Mouse (Mus musculus): ENCODE measurements around the gene Abhd8. TPM values are rescaled to one million over a fixed set of nuclear protein-coding genes. Genes with fewer than 3 reads are reported as not detected.

Gene Abhd8
- polyA plus RNA-seq, 1 experiment from 2014 or later, result 108 TPM

DNA sequence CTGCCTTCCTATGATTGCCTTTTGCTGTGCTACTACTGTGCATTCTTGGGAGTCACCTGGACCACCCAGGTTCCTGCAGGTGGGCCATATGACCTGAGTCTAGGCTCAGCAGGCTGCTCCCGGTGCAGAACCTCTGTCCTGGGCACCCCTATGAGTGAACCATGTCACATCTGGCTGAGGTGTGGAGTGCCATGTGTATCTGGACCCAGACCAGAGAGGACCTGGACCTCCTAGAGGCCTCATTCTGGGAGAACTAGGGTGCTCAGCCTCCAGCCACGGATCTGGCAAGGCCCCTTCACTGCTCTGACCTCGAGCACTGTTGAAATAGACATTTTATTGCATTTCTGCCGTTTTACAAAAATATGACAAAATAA is 12.2 kb upstream of the Abhd8 start:
- 32% methylated on average over 4 of the region's 4 CpGs for WGBS
- ATAC-seq (ENCODE audit: low FRiP score), result peak; percentile 21; the same call in 1 of the 2 replicates
- Histone ChIP-seq H3K9ac (peak overlapping the region; percentile 74; the same call in 1 of the 2 replicates), H3K4me1 (peaks cover 19% of the 10 kb centered on the region), H3K4me3 (peak overlapping the region; percentile 54), H3K9me3 (replicated peaks) (no peaks in the 10 kb centered on the region), H3K27me3 (peaks cover 7% of the 10 kb centered on the region; the same call in 1 of the 2 replicates), H3K27ac (peak overlapping the region; percentile 90), H3K36me3 (peaks cover 71% of the 10 kb centered on the region), H3K4me2 (replicated peaks) (peak overlapping the region; percentile 77)

- no peak overlapping the region for H3K4me2 ChIP-seq (replicated peaks)
- H3K36me3 ChIP-seq, result peaks cover 64% of the 10 kb centered on the region
- ATAC-seq (ENCODE audit: low FRiP score), result 0 out of 2 replicates have a peak, but pooled peaks have one; percentile 5
- H3K4me1 ChIP-seq, result peaks cover 24% of the 10 kb centered on the region
- no peaks in the 10 kb centered on the region for H3K9me3 ChIP-seq (replicated peaks)
- H3K9ac ChIP-seq, result no peak overlapping the region
- peaks cover 7% of the 10 kb centered on the region; the same call in 1 of the 2 replicates for H3K27me3 ChIP-seq
- peak overlapping the region; percentile 90 for H3K27ac ChIP-seq
- 87% methylated on average over 25 of the region's 25 CpGs for WGBS
- no peak overlapping the region for H3K4me3 ChIP-seq
These were observed 11.6 kb upstream of the Abhd8 start for GRCm38 (mm10) chr8:71474785-71475701.

DNA sequence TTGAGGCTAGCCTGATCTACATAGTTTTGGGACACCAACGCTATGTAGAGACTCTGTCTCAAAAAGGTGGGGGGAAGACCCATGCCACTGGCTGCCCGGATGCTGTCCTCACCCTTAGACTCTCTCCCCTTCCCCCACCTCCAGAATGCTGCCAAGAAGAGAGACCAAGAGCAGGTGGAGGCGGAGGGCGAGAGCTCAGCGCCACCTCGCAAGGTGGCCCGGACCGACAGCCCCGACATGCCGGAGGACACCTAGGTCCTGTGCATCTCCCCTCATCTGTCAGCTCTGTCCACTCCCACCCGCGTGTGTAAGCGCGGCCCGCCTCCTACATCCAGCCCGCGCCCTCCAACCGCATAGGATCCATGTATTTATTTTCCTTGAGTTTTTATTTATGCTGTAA is 10.9 kb upstream of the Abhd8 start:
- peaks cover 7% of the 10 kb centered on the region; the same call in 1 of the 2 replicates for H3K27me3 ChIP-seq
- no peaks in the 10 kb centered on the region for H3K9me3 ChIP-seq (replicated peaks)
- H3K27ac ChIP-seq, result no peak overlapping the region
- peaks cover 57% of the 10 kb centered on the region for H3K36me3 ChIP-seq
- H3K4me3 ChIP-seq, result no peak overlapping the region
- WGBS, result 95% methylated on average over 18 of the region's 18 CpGs
- no peak overlapping the region for H3K4me2 ChIP-seq (replicated peaks)
- H3K4me1 ChIP-seq, result peaks cover 29% of the 10 kb centered on the region
- ATAC-seq (ENCODE audit: low FRiP score), result no peak
- H3K9ac ChIP-seq, result no peak overlapping the region

DNA sequence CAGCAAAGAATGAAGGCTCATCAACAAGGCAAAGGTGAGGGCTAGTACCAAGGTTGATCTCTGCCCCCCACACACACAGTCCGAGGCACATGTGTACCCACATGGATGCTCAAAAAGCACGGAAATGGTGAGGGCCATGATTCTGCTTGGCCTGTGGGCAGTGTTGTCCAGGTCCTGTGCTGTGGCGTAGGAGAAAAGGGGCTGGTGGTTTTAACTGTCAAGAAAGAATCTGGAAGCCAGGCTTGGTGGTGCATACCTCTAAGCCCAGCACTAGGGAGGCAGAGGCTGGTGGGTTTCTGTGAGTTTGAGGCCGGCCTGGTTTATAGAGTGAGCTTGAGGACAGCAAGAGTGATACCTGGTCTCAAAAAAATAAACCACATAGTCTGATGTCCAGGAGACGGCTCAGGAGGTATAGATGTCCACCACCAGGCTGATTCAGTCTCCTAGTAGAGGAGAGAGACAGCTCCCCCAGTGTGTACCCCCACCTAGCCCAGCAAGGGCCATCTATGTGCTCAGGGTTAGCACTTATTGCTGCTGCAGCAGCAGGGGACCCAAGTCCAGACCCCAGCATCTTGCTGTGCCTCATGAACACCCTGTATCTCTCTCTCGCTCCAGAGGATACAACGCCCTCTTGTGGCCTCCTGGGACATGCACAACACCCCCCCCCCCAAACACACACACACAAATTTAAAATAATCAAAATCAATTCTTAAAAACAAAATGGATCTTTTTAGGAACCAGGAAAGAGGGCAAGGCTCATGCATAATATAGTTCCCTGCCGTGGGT is 9.3 kb upstream of the Abhd8 start:
- H3K36me3 ChIP-seq, result peaks cover 45% of the 10 kb centered on the region
- H3K27me3 ChIP-seq, result no peaks in the 10 kb centered on the region
- no peak for ATAC-seq (ENCODE audit: low FRiP score)
- H3K4me2 ChIP-seq (replicated peaks), result no peak overlapping the region
- H3K4me1 ChIP-seq, result peaks cover 29% of the 10 kb centered on the region
- no peak overlapping the region for H3K4me3 ChIP-seq
- no peak overlapping the region for H3K27ac ChIP-seq
- 87% methylated on average over 8 of the region's 8 CpGs for WGBS
- no peaks in the 10 kb centered on the region for H3K9me3 ChIP-seq (replicated peaks)
- H3K9ac ChIP-seq, result no peak overlapping the region

DNA sequence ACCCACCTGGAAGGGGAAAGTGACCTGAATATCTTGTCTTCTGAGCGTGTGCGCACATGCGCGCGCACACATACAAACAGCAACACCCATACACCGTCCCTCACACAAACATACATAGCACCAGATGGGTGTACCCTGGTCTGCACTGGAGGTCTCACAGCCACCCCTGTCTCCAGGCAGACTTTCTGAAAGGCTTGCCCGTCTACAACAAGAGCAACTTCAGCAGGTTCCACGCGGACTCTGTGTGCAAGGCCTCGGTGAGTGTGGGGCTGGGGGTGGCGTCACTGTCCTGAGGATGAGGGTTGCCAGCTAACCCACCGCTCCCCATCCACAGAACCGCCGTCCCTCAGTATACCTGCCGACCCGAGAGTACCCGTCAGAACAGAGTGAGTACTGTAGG is 8.4 kb upstream of the Abhd8 start:
- no peaks in the 10 kb centered on the region for H3K9me3 ChIP-seq (replicated peaks)
- H3K9ac ChIP-seq, result no peak overlapping the region
- H3K27ac ChIP-seq, result no peak overlapping the region
- H3K4me1 ChIP-seq, result peaks cover 22% of the 10 kb centered on the region
- H3K4me2 ChIP-seq (replicated peaks), result no peak overlapping the region
- H3K4me3 ChIP-seq, result no peak overlapping the region
- peaks cover 45% of the 10 kb centered on the region for H3K36me3 ChIP-seq
- no peak for ATAC-seq (ENCODE audit: low FRiP score)
- 93% methylated on average over 17 of the region's 17 CpGs for WGBS
- no peaks in the 10 kb centered on the region for H3K27me3 ChIP-seq

DNA sequence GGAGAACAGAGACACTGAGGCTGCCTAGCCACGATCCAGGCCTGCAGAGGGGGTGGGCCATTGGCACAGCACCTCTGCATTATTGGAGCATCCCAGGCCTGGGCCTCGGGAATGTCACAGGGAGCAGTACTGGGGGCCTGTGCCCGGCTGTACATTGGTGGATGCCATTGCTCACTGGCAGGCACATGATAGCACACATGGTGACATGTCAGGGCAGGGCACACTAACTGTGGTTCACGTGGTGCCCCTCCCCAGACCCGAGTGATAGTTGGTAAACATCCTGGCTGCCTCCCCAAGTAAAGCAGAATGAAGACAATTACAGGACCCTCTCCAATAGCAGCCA is 7.4 kb upstream of the Abhd8 start:
- WGBS, result 86% methylated on average over 5 of the region's 5 CpGs
- ATAC-seq (ENCODE audit: low FRiP score), result no peak
- no peak overlapping the region for H3K9ac ChIP-seq
- H3K36me3 ChIP-seq, result peaks cover 45% of the 10 kb centered on the region
- H3K4me2 ChIP-seq (replicated peaks), result no peak overlapping the region
- H3K4me1 ChIP-seq, result peaks cover 20% of the 10 kb centered on the region
- H3K27ac ChIP-seq, result no peak overlapping the region
- no peak overlapping the region for H3K4me3 ChIP-seq
- H3K9me3 ChIP-seq (replicated peaks), result no peaks in the 10 kb centered on the region
- H3K27me3 ChIP-seq, result no peaks in the 10 kb centered on the region

- Histone ChIP-seq H3K36me3 (peaks cover 44% of the 10 kb centered on the region), H3K4me1 (peaks cover 21% of the 10 kb centered on the region), H3K4me2 (replicated peaks) (peak overlapping the region; percentile 90), H3K9me3 (replicated peaks) (no peaks in the 10 kb centered on the region), H3K27ac (peak overlapping the region; percentile 87; the same call in 1 of the 2 replicates), H3K4me3 (peak overlapping the region; percentile 90), H3K9ac (peak overlapping the region; percentile 84), H3K27me3 (no peaks in the 10 kb centered on the region)
- WGBS, result 84% methylated on average over 3 of the region's 3 CpGs
- ATAC-seq (ENCODE audit: low FRiP score), result no peak
These were observed 6.9 kb upstream of the Abhd8 start for GRCm38 (mm10) chr8:71470146-71470912.

DNA sequence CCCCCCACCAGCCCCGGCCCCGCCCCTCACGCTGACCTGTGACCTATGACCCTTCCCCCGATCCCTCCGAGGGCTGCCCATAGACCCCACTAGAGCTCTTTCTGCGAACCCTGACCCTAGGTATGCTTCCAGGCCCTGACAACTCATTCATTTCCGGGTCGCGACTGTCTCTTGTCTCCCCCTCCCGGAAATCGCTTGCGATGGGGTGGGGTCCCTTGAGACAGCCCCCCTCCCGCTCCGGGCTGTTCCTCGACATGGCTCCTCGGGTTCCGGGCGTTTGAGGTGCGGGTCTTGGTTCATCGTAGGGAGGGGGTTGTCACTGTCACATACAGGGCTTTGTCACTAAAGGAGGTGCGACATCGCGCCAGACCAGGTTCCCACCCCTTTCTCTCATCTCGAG is 6.0 kb upstream of the Abhd8 start:
- peaks cover 34% of the 10 kb centered on the region for H3K36me3 ChIP-seq
- peak overlapping the region; percentile 87 for H3K27ac ChIP-seq
- H3K4me1 ChIP-seq, result peaks cover 24% of the 10 kb centered on the region
- H3K27me3 ChIP-seq, result no peaks in the 10 kb centered on the region
- H3K9ac ChIP-seq, result peak overlapping the region; percentile 84
- H3K4me2 ChIP-seq (replicated peaks), result peak overlapping the region; percentile 90
- peak; percentile 42 for ATAC-seq (ENCODE audit: low FRiP score)
- H3K9me3 ChIP-seq (replicated peaks), result no peaks in the 10 kb centered on the region
- 1% methylated on average over 24 of the region's 24 CpGs for WGBS
- peak overlapping the region; percentile 90 for H3K4me3 ChIP-seq

DNA sequence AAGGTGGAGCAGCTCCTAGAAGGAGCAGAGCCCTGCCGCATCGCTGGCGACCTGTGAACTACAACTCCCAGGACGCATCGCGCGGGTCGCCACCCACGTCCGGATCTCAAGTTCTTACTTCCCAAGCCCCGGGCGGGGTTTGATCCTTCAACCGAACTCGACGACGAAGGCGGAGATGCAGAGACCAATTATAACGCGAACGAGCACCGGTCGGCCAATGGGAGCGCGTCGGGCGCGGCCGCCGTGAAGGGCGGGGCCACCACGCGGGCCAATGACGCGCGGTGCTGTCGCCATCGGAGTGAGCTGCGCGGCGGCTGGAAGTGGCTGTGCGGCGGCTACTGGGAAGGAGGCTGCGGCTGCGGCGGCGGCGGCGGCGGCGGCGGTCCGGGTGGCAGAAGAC is 5.5 kb upstream of the Abhd8 start, which contains the start of gene Dda1:
TSS of gene Dda1 (plus strand) at position 284 of the 400 bp plus-strand sequence.
- Histone ChIP-seq H3K27me3 (no peaks in the 10 kb centered on the region), H3K4me3 (peak within 1 kb of the TSS; percentile 90), H3K9ac (peak within 1 kb of the TSS; percentile 84), H3K4me2 (replicated peaks) (peak within 1 kb of the TSS; percentile 90), H3K27ac (peak within 1 kb of the TSS; percentile 87), H3K4me1 (peaks cover 28% of the 10 kb centered on the region), H3K9me3 (replicated peaks) (no peaks in the 10 kb centered on the region), H3K36me3 (peaks cover 29% of the 10 kb centered on the region)
- peak; percentile 88 for ATAC-seq (ENCODE audit: low FRiP score)
- under 1% methylated on average over 50 of the region's 52 CpGs for WGBS

GRCm38 (mm10) chr8:71468001-71468400 is 4.5 kb upstream of the Abhd8 start:
- no peak overlapping the region for H3K4me2 ChIP-seq (replicated peaks)
- H3K9me3 ChIP-seq (replicated peaks), result no peaks in the 10 kb centered on the region
- no peak overlapping the region for H3K27ac ChIP-seq
- H3K4me3 ChIP-seq, result no peak overlapping the region
- H3K27me3 ChIP-seq, result no peaks in the 10 kb centered on the region
- no peak for ATAC-seq (ENCODE audit: low FRiP score)
- 88% methylated on average over 1 of the region's 1 CpGs for WGBS
- H3K36me3 ChIP-seq, result peaks cover 20% of the 10 kb centered on the region
- H3K4me1 ChIP-seq, result peaks cover 32% of the 10 kb centered on the region
- no peak overlapping the region for H3K9ac ChIP-seq

DNA sequence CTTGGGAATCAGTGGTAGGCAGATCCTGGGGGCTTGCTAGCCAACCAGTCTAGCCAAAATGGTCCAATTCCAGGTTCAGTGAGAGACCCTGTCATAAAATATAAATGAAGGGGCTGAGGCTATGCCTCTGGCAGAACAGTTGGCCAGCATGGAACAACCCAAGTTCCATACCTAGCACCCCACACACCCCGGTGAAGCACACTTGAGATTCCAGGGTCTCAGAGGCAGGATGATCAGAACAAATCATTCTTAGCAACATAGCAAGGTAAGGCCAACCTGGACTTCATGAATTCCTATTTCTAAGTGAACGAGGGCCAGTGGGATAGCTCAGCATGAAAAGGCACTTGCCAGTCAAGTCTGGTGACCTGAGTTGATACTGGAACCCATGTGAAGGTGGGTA is 3.7 kb upstream of the Abhd8 start:
- Histone ChIP-seq H3K36me3 (peaks cover 12% of the 10 kb centered on the region), H3K9me3 (replicated peaks) (no peaks in the 10 kb centered on the region), H3K4me2 (replicated peaks) (no peak overlapping the region), H3K27ac (no peak overlapping the region), H3K27me3 (no peaks in the 10 kb centered on the region), H3K4me3 (no peak overlapping the region), H3K9ac (no peak overlapping the region), H3K4me1 (peaks cover 39% of the 10 kb centered on the region)
- no peak for ATAC-seq (ENCODE audit: low FRiP score)
- WGBS, result 91% methylated on average over 2 of the region's 2 CpGs

DNA sequence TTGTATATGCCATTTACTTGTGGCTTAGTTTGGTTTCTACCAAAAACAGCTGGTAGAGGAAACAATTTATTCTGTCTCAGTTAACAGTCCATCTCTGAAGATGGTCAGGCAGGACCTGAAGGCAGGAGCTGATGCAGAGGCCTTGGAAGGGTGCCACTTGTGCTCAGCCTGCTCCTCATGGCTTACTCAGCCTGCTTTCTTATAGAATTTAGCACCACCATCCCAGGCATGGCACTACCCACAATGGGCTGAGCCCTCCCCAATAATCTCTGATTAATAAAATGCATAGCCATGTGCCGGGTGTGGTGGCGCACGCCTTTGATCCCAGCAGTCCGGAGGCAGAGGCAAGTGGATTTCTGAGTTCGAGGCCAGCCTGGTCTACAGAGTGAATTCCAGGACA is 2.7 kb upstream of the Abhd8 start:
- H3K27ac ChIP-seq, result no peak overlapping the region
- ATAC-seq (ENCODE audit: low FRiP score), result no peak
- H3K4me3 ChIP-seq, result no peak overlapping the region
- H3K4me2 ChIP-seq (replicated peaks), result no peak overlapping the region
- H3K9me3 ChIP-seq (replicated peaks), result no peaks in the 10 kb centered on the region
- no peaks in the 10 kb centered on the region for H3K27me3 ChIP-seq
- no peak overlapping the region for H3K9ac ChIP-seq
- 95% methylated on average over 5 of the region's 5 CpGs for WGBS
- H3K36me3 ChIP-seq, result peaks cover 8% of the 10 kb centered on the region; the same call in 1 of the 2 replicates
- peaks cover 49% of the 10 kb centered on the region for H3K4me1 ChIP-seq

Measured in hindbrain, embryonic 12.5 days (tissue).